ENCODE assay signal across 28 mouse cellular contexts in the genomic region with DNA sequence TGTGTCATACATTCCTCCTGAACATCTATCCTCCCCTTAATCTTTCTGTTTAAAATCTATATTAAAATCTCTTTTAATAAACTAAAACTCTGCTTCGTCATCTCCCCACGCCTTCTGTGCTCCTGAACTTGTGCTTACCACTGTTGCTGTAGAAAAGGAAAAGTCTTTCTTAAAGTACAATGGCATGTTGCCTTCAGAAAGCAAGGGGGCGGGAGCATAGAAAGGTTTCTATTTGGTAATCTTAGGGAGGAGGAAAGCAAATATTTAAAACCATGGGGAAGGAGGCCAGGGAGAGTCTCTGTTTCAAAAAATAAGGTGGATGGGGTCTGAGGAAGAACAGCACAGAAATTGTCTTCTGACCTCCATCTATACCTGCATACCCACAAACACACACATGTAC. TPM values are rescaled to one million over a fixed set of nuclear protein-coding genes. Genes with fewer than 3 reads are reported as not detected.
"Had no signal": no experiment of that assay in that cellular context is flagged by ENCODE, and none has a peak within 500 bp of the region (broad histone marks: within the 10 kb centered on the region; RNA-seq: fewer than 3 reads in every experiment).

No protein-coding gene starts in this region.

- H3K9ac ChIP-seq: embryonic facial prominence, embryonic 12.5 days; embryonic facial prominence, embryonic 13.5 days; embryonic facial prominence, embryonic 15.5 days; forebrain, embryonic 12.5 days; forebrain, embryonic 13.5 days; forebrain, embryonic 15.5 days; forebrain, postnatal 0 days had no signal

- H3K36me3 ChIP-seq: embryonic facial prominence, embryonic 10.5 days; embryonic facial prominence, embryonic 12.5 days; embryonic facial prominence, embryonic 13.5 days; embryonic facial prominence, embryonic 15.5 days; forebrain, embryonic 10.5 days; forebrain, embryonic 12.5 days; forebrain, embryonic 15.5 days had no signal

- DNase-seq: cerebellum, adult 2 months; cerebellum, adult 8-10 months; cerebellum, adult 9-10 months; cerebellum, adult 9-11 months; cerebellum, postnatal 10 days; cerebellum, postnatal 14 days; cerebellum, postnatal 25 days; cerebellum, postnatal 36 days; embryo, embryonic 11 days; forebrain, postnatal 0 days; gastrocnemius, adult 2 months; gastrocnemius, postnatal 10 days; gastrocnemius, postnatal 14 days; gastrocnemius, postnatal 25 days; gastrocnemius, postnatal 36 days; heart, adult 18-20 months; heart, adult 2 months had no signal

- H3K4me3 ChIP-seq: embryonic facial prominence, embryonic 10.5 days; embryonic facial prominence, embryonic 12.5 days; embryonic facial prominence, embryonic 13.5 days; embryonic facial prominence, embryonic 15.5 days; erythroblast, embryonic 14.5 days; forebrain, embryonic 10.5 days; forebrain, embryonic 12.5 days; forebrain, embryonic 13.5 days; forebrain, embryonic 15.5 days; gastrocnemius, adult 2 months; heart, adult 2 months had no signal

- H3K27ac ChIP-seq: embryonic facial prominence, embryonic 10.5 days; embryonic facial prominence, embryonic 12.5 days; embryonic facial prominence, embryonic 13.5 days; embryonic facial prominence, embryonic 15.5 days; forebrain, embryonic 10.5 days; forebrain, embryonic 12.5 days; forebrain, embryonic 13.5 days; forebrain, embryonic 15.5 days; gastrocnemius, adult 2 months; heart, adult 2 months had no signal

- H3K4me2 ChIP-seq: embryonic facial prominence, embryonic 12.5 days; embryonic facial prominence, embryonic 13.5 days; embryonic facial prominence, embryonic 15.5 days; forebrain, embryonic 12.5 days; forebrain, embryonic 13.5 days; forebrain, embryonic 15.5 days had no signal

- ATAC-seq: forebrain, embryonic 13.5 days; forebrain, embryonic 14.5 days; forebrain, embryonic 15.5 days; forebrain, embryonic 16.5 days; forebrain, postnatal 0 days had no signal

- H3K9me3 ChIP-seq: embryonic facial prominence, embryonic 12.5 days; embryonic facial prominence, embryonic 13.5 days; embryonic facial prominence, embryonic 15.5 days; forebrain, embryonic 13.5 days; forebrain, embryonic 15.5 days had no signal

RNA-seq across cellular contexts. Expression of a gene that starts 38.0 kb away (rescaled TPM):
- polyA plus RNA-seq: erythroblast, embryonic 14.5 days had no signal
